Mouse (Mus musculus): ENCODE results near the gene Hist1h3b. TPM values are rescaled to one million over a fixed set of nuclear protein-coding genes. Genes with fewer than 3 reads are reported as not detected.

Gene Hist1h3b
- polyA plus RNA-seq, 1 experiment: not detected

DNA sequence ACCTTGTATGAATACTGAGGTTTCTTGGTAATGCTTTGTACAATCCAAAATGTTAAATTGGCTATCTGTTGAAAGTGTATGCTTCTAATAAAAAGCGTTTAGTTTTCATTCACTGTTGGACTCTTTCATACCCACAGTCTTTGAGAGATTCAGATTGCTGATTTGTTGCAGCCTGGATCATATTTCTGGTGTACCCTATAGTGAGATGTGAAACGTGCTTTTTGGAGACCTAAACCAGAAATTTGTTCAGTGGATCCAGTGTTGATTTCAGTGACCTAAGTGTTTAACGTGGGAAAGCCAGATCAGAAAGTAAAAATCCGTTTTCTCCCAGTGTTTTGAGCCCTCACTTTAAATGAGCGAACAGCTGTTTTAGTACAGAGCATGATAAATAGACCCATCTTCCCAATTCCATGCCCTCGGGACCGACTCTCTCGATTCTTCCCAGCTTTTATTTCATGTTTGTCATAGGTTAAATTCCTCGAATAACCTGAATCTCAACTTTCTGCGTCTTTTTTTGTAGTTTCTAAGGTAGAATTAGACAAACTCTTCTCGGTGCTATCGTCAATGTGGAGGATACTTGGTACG, 11.7 kb upstream of the Hist1h3b start:
- peak overlapping the region; percentile 88 for H3K4me3 ChIP-seq (replicated peaks; ENCODE audit: insufficient read depth, low read depth, low read length)
- WGBS: 36% methylated on average over 13 of the region's 13 CpGs
- TF ChIP-seq POLR2A (IDR thresholded peaks at IDR 0.05; ENCODE audit: borderline replicate concordance, insufficient read depth, low read length): no peak
- TF ChIP-seq CTCF (IDR thresholded peaks at IDR 0.05; ENCODE audit: borderline replicate concordance, insufficient read depth, low read depth, low read length): no peak

DNA sequence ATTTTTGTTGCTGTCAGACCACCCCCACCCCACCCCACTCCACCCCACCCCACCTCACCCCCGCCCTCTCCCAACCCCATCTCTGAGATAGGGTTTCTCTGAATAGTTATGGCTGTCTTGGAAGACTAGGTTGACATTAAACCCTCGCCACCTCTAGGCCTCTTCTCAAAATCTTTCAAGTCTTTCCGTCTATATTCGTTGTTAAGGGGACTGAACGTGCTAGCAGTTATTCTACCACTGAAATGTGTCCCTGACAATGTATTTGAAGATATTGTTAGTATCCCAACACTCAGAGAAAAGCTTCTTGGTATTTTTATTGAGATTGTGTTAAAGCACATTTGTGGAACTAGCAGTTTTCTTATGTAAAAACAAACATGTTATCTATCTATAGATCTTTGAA, 11.2 kb upstream of the Hist1h3b start:
- no peak for TF ChIP-seq POLR2A (IDR thresholded peaks at IDR 0.05; ENCODE audit: borderline replicate concordance, insufficient read depth, low read length)
- no peaks in the 10 kb centered on the region for H3K27me3 ChIP-seq (ENCODE audit: control insufficient read depth, insufficient read depth, low read length)
- 74% methylated on average over 5 of the region's 5 CpGs for WGBS
- no peak overlapping the region for H3K4me3 ChIP-seq (replicated peaks; ENCODE audit: insufficient read depth, low read depth, low read length)
- no peak overlapping the region for H3K27ac ChIP-seq (ENCODE audit: insufficient read depth, low read length)
- no peak for DNase-seq
- no peaks in the 10 kb centered on the region for H3K4me1 ChIP-seq (ENCODE audit: control insufficient read depth, insufficient read depth, low read length)

More for the DNA sequence above, 11.7 kb upstream of the Hist1h3b start:
- DNase-seq: no peak
- H3K4me1 ChIP-seq (ENCODE audit: control insufficient read depth, insufficient read depth, low read length): no peaks in the 10 kb centered on the region
- peak overlapping the region; percentile 34; the same call in 1 of the 2 replicates for H3K27ac ChIP-seq (ENCODE audit: insufficient read depth, low read length)
- H3K27me3 ChIP-seq (ENCODE audit: control insufficient read depth, insufficient read depth, low read length): no peaks in the 10 kb centered on the region

DNA sequence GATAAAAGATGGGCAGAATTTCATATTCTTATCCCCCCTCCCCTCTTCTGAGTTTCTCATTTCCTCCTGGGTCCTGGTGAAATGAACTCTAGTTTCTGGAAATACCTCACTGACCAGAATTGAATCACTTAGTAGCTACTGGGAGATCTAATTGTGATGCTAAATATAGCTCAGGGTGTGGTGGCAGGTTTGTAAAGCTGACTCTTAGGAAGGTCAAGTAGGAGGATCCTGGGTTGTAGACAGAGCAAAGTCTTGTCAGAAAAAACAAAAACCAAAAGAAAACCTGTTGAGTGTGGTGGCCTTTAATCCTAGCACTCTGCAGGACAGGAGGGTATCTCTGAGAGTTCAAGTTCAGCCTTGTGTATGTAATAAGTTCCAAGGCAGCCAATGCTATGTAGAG, 10.1 kb upstream of the Hist1h3b start:
- Histone ChIP-seq H3K4me1 (ENCODE audit: control insufficient read depth, insufficient read depth, low read length) (no peaks in the 10 kb centered on the region), H3K4me3 (replicated peaks; ENCODE audit: insufficient read depth, low read depth, low read length) (no peak overlapping the region), H3K27ac (ENCODE audit: insufficient read depth, low read length) (no peak overlapping the region), H3K27me3 (ENCODE audit: control insufficient read depth, insufficient read depth, low read length) (no peaks in the 10 kb centered on the region)
- TF ChIP-seq POLR2A (IDR thresholded peaks at IDR 0.05; ENCODE audit: borderline replicate concordance, insufficient read depth, low read length) (no peak), CTCF (IDR thresholded peaks at IDR 0.05; ENCODE audit: borderline replicate concordance, insufficient read depth, low read depth, low read length) (no peak)
- DNase-seq: no peak

DNA sequence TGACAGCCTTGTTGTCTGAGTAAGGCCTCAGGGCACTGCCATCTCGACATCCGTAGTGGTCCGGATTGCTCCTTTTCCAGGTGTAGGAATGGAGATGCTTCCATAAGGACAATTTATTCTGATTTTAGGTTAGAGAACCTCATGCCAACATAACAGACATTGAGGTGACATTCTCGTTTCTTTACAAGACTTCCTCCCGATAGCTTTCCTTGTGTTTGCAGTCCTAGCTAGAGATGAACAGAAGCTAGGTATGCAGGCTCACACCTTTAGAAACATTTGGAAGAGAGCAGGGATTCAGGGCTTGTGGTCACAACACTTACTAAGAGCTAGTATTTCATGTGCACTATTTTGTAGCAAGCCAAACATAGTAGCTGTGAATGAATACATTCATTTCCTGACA, 8.9 kb upstream of the Hist1h3b start:
- 83% methylated on average over 5 of the region's 5 CpGs for WGBS
- DNase-seq: no peak
- TF ChIP-seq POLR2A (IDR thresholded peaks at IDR 0.05; ENCODE audit: borderline replicate concordance, insufficient read depth, low read length): no peak
- no peak for TF ChIP-seq CTCF (IDR thresholded peaks at IDR 0.05; ENCODE audit: borderline replicate concordance, insufficient read depth, low read depth, low read length)
- Histone ChIP-seq H3K27ac (ENCODE audit: insufficient read depth, low read length) (no peak overlapping the region), H3K4me3 (replicated peaks; ENCODE audit: insufficient read depth, low read depth, low read length) (no peak overlapping the region), H3K27me3 (ENCODE audit: control insufficient read depth, insufficient read depth, low read length) (no peaks in the 10 kb centered on the region), H3K4me1 (ENCODE audit: control insufficient read depth, insufficient read depth, low read length) (no peaks in the 10 kb centered on the region)

DNA sequence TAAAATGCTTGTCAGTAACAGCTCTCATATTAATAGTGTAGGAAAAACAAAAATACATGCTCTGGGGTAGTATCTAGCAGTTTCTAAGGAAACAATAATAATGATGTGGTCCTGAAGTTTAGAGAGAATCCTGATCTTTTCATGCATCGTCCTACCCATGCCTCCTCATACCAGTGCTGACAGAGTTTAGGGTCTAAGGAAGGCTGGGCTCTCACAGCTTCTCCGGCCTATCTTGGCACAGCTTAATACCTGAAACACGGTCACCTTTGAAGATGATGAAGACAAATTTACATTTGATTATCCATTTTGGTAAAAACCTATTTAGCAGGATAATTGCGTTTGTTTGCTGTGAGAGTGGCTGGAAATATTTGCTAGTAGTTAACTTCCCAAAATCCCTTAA, 8.1 kb upstream of the Hist1h3b start:
- Histone ChIP-seq H3K27ac (ENCODE audit: insufficient read depth, low read length) (no peak overlapping the region), H3K27me3 (ENCODE audit: control insufficient read depth, insufficient read depth, low read length) (no peaks in the 10 kb centered on the region), H3K4me1 (ENCODE audit: control insufficient read depth, insufficient read depth, low read length) (no peaks in the 10 kb centered on the region), H3K4me3 (replicated peaks; ENCODE audit: insufficient read depth, low read depth, low read length) (no peak overlapping the region)
- 32% methylated on average over 4 of the region's 4 CpGs for WGBS
- DNase-seq: no peak
- TF ChIP-seq POLR2A (IDR thresholded peaks at IDR 0.05; ENCODE audit: borderline replicate concordance, insufficient read depth, low read length) (no peak), CTCF (IDR thresholded peaks at IDR 0.05; ENCODE audit: borderline replicate concordance, insufficient read depth, low read depth, low read length) (no peak)

DNA sequence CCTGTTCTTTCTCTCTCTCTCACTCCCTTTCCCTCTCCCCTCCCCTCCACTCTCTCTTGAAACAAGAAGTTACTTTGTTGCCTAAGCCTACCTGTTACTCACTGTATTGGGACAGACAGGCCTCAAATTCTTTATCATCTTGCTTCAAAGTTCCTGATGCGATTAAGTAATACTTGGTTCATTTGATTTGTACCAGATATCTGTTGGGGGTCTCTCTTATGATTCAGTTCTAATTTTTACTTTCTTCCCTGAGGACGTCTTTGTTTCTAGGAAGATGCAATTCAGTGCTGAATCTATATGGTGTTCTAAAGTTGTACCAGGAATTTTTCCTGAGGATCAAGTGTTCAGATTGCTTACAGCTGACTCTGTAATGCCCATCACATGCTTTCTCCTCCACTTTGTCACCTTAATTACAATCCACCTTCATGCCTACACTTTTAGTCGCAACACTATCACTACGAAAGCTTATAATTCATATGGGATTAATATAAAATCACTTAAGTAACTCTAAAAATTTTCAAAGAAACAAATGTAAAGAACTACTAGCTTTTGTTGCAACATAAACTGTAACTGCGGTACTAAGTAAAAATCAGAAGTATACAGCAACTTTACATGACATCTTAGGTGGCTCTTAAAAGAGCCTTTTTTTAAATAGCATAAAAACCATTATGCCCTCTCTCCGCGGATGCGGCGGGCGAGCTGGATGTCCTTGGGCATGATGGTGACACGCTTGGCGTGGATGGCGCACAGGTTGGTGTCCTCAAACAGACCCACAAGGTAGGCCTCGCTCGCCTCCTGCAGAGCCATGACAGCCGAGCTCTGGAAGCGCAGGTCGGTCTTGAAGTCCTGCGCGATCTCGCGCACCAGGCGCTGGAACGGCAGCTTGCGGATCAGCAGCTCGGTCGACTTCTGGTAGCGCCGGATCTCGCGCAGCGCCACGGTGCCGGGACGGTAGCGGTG, 7.4 kb upstream of the Hist1h3b start:
- no peak overlapping the region for H3K4me3 ChIP-seq (replicated peaks; ENCODE audit: insufficient read depth, low read depth, low read length)
- no peak for DNase-seq
- no peak for TF ChIP-seq CTCF (IDR thresholded peaks at IDR 0.05; ENCODE audit: borderline replicate concordance, insufficient read depth, low read depth, low read length)
- H3K27me3 ChIP-seq (ENCODE audit: control insufficient read depth, insufficient read depth, low read length): no peaks in the 10 kb centered on the region
- WGBS: 5% methylated on average over 22 of the region's 36 CpGs
- H3K27ac ChIP-seq (ENCODE audit: insufficient read depth, low read length): no peak overlapping the region
- H3K4me1 ChIP-seq (ENCODE audit: control insufficient read depth, insufficient read depth, low read length): no peaks in the 10 kb centered on the region

DNA sequence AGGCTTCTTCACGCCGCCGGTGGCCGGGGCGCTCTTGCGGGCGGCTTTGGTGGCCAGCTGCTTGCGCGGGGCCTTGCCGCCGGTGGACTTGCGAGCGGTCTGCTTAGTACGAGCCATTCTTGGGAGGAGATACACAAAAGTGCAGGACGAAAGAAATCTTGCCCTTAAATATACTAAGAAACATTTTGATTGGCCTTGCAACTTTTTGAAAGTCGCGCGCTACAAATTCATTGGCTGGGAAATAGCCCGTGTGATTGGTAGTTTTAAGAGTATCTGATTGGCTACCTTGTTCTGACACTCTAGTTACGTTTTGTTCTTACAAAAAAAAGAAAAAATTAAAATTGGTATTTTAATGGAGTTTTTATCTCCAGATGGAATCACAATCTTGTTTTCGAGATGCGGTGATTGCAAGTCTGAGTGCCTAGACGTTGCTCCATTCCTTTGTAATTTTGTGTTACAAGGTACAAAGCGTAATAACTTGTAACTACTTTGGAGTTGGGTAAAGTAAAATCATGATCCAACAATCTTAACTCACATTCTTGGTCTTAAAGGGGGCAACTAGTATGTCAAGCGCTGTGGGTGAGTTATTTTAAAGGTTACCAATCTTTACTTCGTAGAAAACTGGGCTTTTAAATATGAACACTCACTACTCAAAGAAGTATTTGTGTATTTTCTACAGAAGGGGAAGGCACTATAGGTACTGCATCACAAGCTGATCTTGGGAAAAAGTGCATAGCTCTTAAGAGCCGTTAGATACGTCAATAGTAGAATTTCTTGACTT, 6.5 kb upstream of the Hist1h3b start, which contains the start of gene Hist1h3c:
Gene Hist1h3c (minus strand): TSS at position 222 of the 781 bp plus-strand sequence.
- no peak for TF ChIP-seq POLR2A (IDR thresholded peaks at IDR 0.05; ENCODE audit: borderline replicate concordance, insufficient read depth, low read length)
- no peak for TF ChIP-seq CTCF (IDR thresholded peaks at IDR 0.05; ENCODE audit: borderline replicate concordance, insufficient read depth, low read depth, low read length)
- WGBS: 1% methylated on average over 28 of the region's 28 CpGs
- no peaks in the 10 kb centered on the region for H3K4me1 ChIP-seq (ENCODE audit: control insufficient read depth, insufficient read depth, low read length)
- no peaks in the 10 kb centered on the region for H3K27me3 ChIP-seq (ENCODE audit: control insufficient read depth, insufficient read depth, low read length)
- peak within 1 kb of the TSS; percentile 86 for H3K27ac ChIP-seq (ENCODE audit: insufficient read depth, low read length)
- DNase-seq: peak; percentile 82
- peak within 1 kb of the TSS; percentile 58 for H3K4me3 ChIP-seq (replicated peaks; ENCODE audit: insufficient read depth, low read depth, low read length)
